8 mouse cellular contexts compared by ENCODE assay signal in the genomic region with DNA sequence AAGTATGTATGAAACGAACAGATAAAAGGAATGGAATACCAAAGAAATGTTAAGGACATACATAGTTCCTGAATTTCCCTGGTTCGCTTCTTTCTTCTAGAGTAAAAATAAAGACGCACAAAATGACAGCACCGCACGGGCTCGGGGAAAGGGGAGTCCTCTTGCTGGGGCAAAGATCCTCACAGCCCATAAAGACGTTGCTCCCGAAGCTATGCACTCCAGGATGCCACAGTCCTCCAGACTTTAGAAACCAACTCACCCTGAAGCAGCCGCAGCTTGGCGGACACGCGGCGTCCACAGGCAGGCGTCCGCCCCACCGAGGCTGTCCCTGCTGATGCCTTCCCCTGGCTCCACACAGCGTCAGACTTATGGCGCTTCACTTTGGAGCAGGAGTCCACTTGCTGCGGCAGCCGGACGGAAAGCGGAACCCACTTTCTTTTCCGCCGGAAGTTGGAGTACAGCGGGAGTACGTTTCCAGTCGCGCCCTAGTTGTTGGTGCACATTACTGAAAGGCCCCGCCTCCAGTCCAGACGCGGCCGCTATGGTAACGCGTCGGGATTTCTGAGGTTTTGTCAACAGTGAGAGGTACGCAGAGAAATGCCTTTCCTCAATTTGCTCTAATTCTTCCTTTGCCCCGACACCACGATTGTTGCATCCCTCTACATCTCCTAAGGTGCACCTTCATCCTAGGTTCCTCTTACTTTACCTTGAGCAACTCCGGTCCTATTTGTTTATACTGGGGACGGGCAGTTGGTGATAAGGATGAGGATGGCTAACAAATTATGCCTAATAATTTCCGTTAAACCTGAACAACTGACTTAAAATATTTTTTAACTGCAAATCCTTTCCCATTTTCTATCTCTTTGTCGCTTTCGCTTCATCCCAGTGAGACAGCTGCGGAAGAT. TPM values are rescaled to one million over a fixed set of nuclear protein-coding genes. Genes with fewer than 3 reads are reported as not detected.
DNase-seq lines count a peak whose midpoint lies in the region; ATAC-seq and TF ChIP-seq lines count a peak whose summit lies in the region.

A gene (minus strand): TSS at position 715 of the 905 bp plus-strand sequence.

- H3K4me3 ChIP-seq in MEL (ENCODE audit: control insufficient read depth in 1 of 2, insufficient read depth in 1 of 2, low read depth in 2 of 2, low read length in 2 of 2), result peak within 1 kb of the TSS; percentile 73 to 96
- peak within 1 kb of the TSS; percentile 59 for H3K4me3 ChIP-seq in cerebellum, adult 2 months (replicated peaks; ENCODE audit: insufficient read depth, low read depth, low read length)
- H3K4me3 ChIP-seq in forebrain, postnatal 0 days (ENCODE audit: low read depth, low read length), result peak within 1 kb of the TSS; percentile 92
- H3K4me3 ChIP-seq in lung, embryonic 15.5 days, result peak within 1 kb of the TSS; percentile 93

- H3K27ac ChIP-seq in MEL (ENCODE audit: control insufficient read depth, low read depth, low read length), result peak within 1 kb of the TSS; percentile 48
- no peak within 1 kb of the TSS for H3K27ac ChIP-seq in cerebellum, adult 2 months (ENCODE audit: insufficient read depth, low read length)
- peak within 1 kb of the TSS; percentile 63 for H3K27ac ChIP-seq in forebrain, postnatal 0 days (ENCODE audit: low read depth, low read length)
- peak within 1 kb of the TSS; percentile 76 for H3K27ac ChIP-seq in lung, embryonic 15.5 days

- H3K9me3 ChIP-seq in MEL (replicated peaks; ENCODE audit: insufficient read depth, low read length), result no peaks in the 10 kb centered on the region
- H3K9me3 ChIP-seq in forebrain, postnatal 0 days (ENCODE audit: low read length), result no peaks in the 10 kb centered on the region
- no peaks in the 10 kb centered on the region for H3K9me3 ChIP-seq in lung, embryonic 15.5 days

- peak; percentile 97 for DNase-seq in MEL (ENCODE audit: low read depth, low spot score)
- DNase-seq in cerebellum, adult 2 months, result peak; percentile 89 to 94
- peak; percentile 96 for DNase-seq in forebrain, postnatal 0 days
- peak; percentile 92 for DNase-seq in heart, postnatal 4 days
- DNase-seq in layer of hippocampus, adult 8-10 months (ENCODE audit: low spot score in 2 of 2), result peak; percentile 89 to 94
- peak; percentile 77 for DNase-seq in ovary, adult 18-20 months (ENCODE audit: low spot score)
- peak; percentile 93 for DNase-seq in thymus, postnatal 0 days (ENCODE audit: low spot score)

- H3K79me2 ChIP-seq in MEL (ENCODE audit: control insufficient read depth, insufficient read depth, low read length, poor library complexity), result peaks cover 5% of the 10 kb centered on the region

- peak; percentile 99 for ATAC-seq in forebrain, postnatal 0 days
- peak; percentile 97 for ATAC-seq in lung, embryonic 15.5 days (ENCODE audit: borderline replicate concordance, extremely low read depth, low FRiP score, low TSS enrichment)

- TF ChIP-seq EP300 in MEL (IDR thresholded peaks at IDR 0.05; ENCODE audit: low read depth in 1 of 2, low read length in 2 of 2), result peak in 1 of 2 experiments; percentile 59; a peak in 1 of 4 replicates

- TF ChIP-seq POLR2A in MEL (IDR thresholded peaks at IDR 0.05; ENCODE audit: control insufficient read depth in 1 of 2, insufficient read depth in 1 of 2, low read depth in 1 of 2, low read length in 2 of 2, poor library complexity in 1 of 2), result peak; percentile 76 to 87
- TF ChIP-seq POLR2A in cerebellum, adult 2 months (IDR thresholded peaks at IDR 0.05; ENCODE audit: borderline replicate concordance, insufficient read depth, low read length), result peak; percentile 76; the same call in 1 of the 2 replicates

- H3K4me1 ChIP-seq in MEL (ENCODE audit: control insufficient read depth in 1 of 2, insufficient read depth in 2 of 2, low read length in 2 of 2), result 0 out of 4 replicates have a peak, but pooled peaks cover 0 to 2% of the 10 kb centered on the region in 2 experiments
- H3K4me1 ChIP-seq in cerebellum, adult 2 months (ENCODE audit: control insufficient read depth, insufficient read depth, low read length), result peaks cover 2% of the 10 kb centered on the region; the same call in 1 of the 2 replicates
- peaks cover 3% of the 10 kb centered on the region; the same call in 1 of the 2 replicates for H3K4me1 ChIP-seq in forebrain, postnatal 0 days (ENCODE audit: insufficient read depth)
- peaks cover 4% of the 10 kb centered on the region; the same call in 1 of the 2 replicates for H3K4me1 ChIP-seq in lung, embryonic 15.5 days

- 1% methylated on average over 44 of the region's 44 CpGs for WGBS in cerebellum, adult 2 months
- 2% methylated on average over 44 of the region's 44 CpGs for WGBS in forebrain, postnatal 0 days
- WGBS in lung, embryonic 15.5 days, result 1% methylated on average over 44 of the region's 44 CpGs

- H3K9ac ChIP-seq in MEL (ENCODE audit: control insufficient read depth, low read depth, low read length, poor library complexity, severe bottlenecking), result peak within 1 kb of the TSS; percentile 95
- H3K9ac ChIP-seq in forebrain, postnatal 0 days, result peak within 1 kb of the TSS; percentile 79
- H3K9ac ChIP-seq in lung, embryonic 15.5 days, result peak within 1 kb of the TSS; percentile 89

- no peaks in the 10 kb centered on the region for H3K27me3 ChIP-seq in MEL (ENCODE audit: control insufficient read depth in 1 of 2, insufficient read depth in 2 of 2, low read length in 2 of 2)
- no peaks in the 10 kb centered on the region for H3K27me3 ChIP-seq in cerebellum, adult 2 months (ENCODE audit: control insufficient read depth, insufficient read depth, low read length)
- H3K27me3 ChIP-seq in forebrain, postnatal 0 days (ENCODE audit: insufficient read depth, low read length), result no peaks in the 10 kb centered on the region
- H3K27me3 ChIP-seq in lung, embryonic 15.5 days, result no peaks in the 10 kb centered on the region

- no peak for TF ChIP-seq CTCF in MEL (IDR thresholded peaks at IDR 0.05 in 2 of 3, conservative IDR thresholded peaks at IDR 0.05 in 1 of 3; ENCODE audit: control insufficient read depth in 1 of 3, insufficient read depth in 1 of 3, low read depth in 2 of 3, low read length in 3 of 3, poor library complexity in 1 of 3, severe bottlenecking in 1 of 3)
- TF ChIP-seq CTCF in cerebellum, adult 2 months (IDR thresholded peaks at IDR 0.05; ENCODE audit: borderline replicate concordance, insufficient read depth, low read depth, low read length), result no peak
- TF ChIP-seq CTCF in forebrain, postnatal 0 days (IDR thresholded peaks at IDR 0.05; ENCODE audit: low read depth), result peak; percentile 41

- peaks cover 0 to 6% of the 10 kb centered on the region in 2 experiments; a peak in 3 of 4 replicates for H3K36me3 ChIP-seq in MEL (ENCODE audit: control insufficient read depth in 1 of 2, insufficient read depth in 2 of 2, low read length in 2 of 2)
- no peaks in the 10 kb centered on the region for H3K36me3 ChIP-seq in forebrain, postnatal 0 days (ENCODE audit: insufficient read depth)
- no peaks in the 10 kb centered on the region for H3K36me3 ChIP-seq in lung, embryonic 15.5 days

- peak within 1 kb of the TSS; percentile 62 for H3K4me2 ChIP-seq in forebrain, postnatal 0 days (ENCODE audit: low read depth)
- H3K4me2 ChIP-seq in lung, embryonic 15.5 days, result peak within 1 kb of the TSS; percentile 75

- TF ChIP-seq RAD21 in MEL (IDR thresholded peaks at IDR 0.05; ENCODE audit: low read depth, low read length), result no peak

TF ChIP-seq in MEL, 35 proteins besides CTCF, POLR2A, EP300 and RAD21 (continues in another document):
- TF ChIP-seq JUND (IDR thresholded peaks at IDR 0.05; ENCODE audit: low read depth, low read length) (no peak), MAZ (IDR thresholded peaks at IDR 0.05; ENCODE audit: low read depth, low read length) (peak; percentile 82; the same call in 1 of the 2 replicates), UBTF (IDR thresholded peaks at IDR 0.05; ENCODE audit: borderline replicate concordance, insufficient read depth, low read depth, low read length) (no peak), RCOR1 (IDR thresholded peaks at IDR 0.05; ENCODE audit: low read depth, low read length) (peak; percentile 50), MYC (IDR thresholded peaks at IDR 0.05; ENCODE audit: low read depth, low read length) (no peak), CHD1 (IDR thresholded peaks at IDR 0.05; ENCODE audit: low read depth, low read length) (no peak), CHD2 (IDR thresholded peaks at IDR 0.05; ENCODE audit: low read length) (no peak), POLR2AphosphoS5 (IDR thresholded peaks at IDR 0.05; ENCODE audit: borderline replicate concordance, low read depth, low read length) (no peak), TAL1 (IDR thresholded peaks at IDR 0.05; ENCODE audit: low read length) (no peak), GATA1 (IDR thresholded peaks at IDR 0.05; ENCODE audit: low read depth, low read length) (no peak), SIN3A (IDR thresholded peaks at IDR 0.05; ENCODE audit: low read length) (peak; percentile 99), ELF1 (IDR thresholded peaks at IDR 0.05; ENCODE audit: low read depth, low read length) (peak; percentile 82), MYB (IDR thresholded peaks at IDR 0.05; ENCODE audit: low read depth, low read length) (no peak), USF1 (IDR thresholded peaks at IDR 0.05; ENCODE audit: low read depth, low read length) (no peak), KAT2A (conservative IDR thresholded peaks at IDR 0.05; ENCODE audit: low read depth, low read length) (no peak; the same call in 1 of the 2 replicates), HCFC1 (IDR thresholded peaks at IDR 0.05; ENCODE audit: low read depth, low read length) (peak; percentile 93), E2F4 (IDR thresholded peaks at IDR 0.05; ENCODE audit: borderline replicate concordance, low read depth, low read length) (no peak), ZKSCAN1 (IDR thresholded peaks at IDR 0.05; ENCODE audit: low read depth, low read length) (no peak), ZC3H11A (IDR thresholded peaks at IDR 0.05; ENCODE audit: low read depth, low read length) (0 out of 2 replicates have a peak, but pooled peaks have one; percentile 13), ZMIZ1 (IDR thresholded peaks at IDR 0.05; ENCODE audit: low read depth, low read length) (no peak), ZNF384 (IDR thresholded peaks at IDR 0.05; ENCODE audit: low read depth, low read length) (no peak)

RNA-seq across cellular contexts. Expression of the gene that starts here (rescaled TPM):
- total RNA-seq in MEL (2012; rRNA removed), result 30.3 and 31.9 TPM in 2 replicates
- 10 to 100 TPM in 1 of 2 experiments, not detected in 1; 28.7 TPM for polyA plus RNA-seq in MEL (2012; ENCODE audit: insufficient read depth in 1 of 2, insufficient read length in 2 of 2, low read depth in 1 of 2, low replicate concordance in 2 of 2, missing spikeins in 1 of 2)
- 28.1 and 30.2 TPM in 2 replicates for polyA plus RNA-seq in cerebellum, adult 2 months (2012; rRNA removed)
- total RNA-seq in forebrain, postnatal 0 days (2014; rRNA removed), result 25.3 and 28.3 TPM in 2 replicates
- 21.1 and 22.1 TPM in 2 replicates for polyA plus RNA-seq in forebrain, postnatal 0 days (2015; fragmentation: Nextera tagmentation; extraction: Ambion mirVana)
- 10 to 100 TPM; 19.2 to 20.3 TPM for total RNA-seq in heart, postnatal 4 days (2021)
- total RNA-seq in layer of hippocampus, adult 8-10 months (2022), result 10 to 100 TPM; 24.4 to 26.5 (median 26.3) TPM
- polyA plus RNA-seq in lung, embryonic 15.5 days (2015; fragmentation: Nextera tagmentation; extraction: Ambion mirVana), result 35.1 and 37.2 TPM in 2 replicates
- 58.6 and 58.7 TPM in 2 replicates for polyA plus RNA-seq in thymus, postnatal 0 days (2015; fragmentation: Nextera tagmentation; extraction: Ambion mirVana)
